Mouse (Mus musculus) liver, postnatal 0 days (tissue): ENCODE results near the gene Rftn1.

Source experiments
- CTCF ChIP-seq: sonication (generic); IDR thresholded peaks from 2 replicates; pipeline ENCODE4 v1.5.1; 2016; ENCODE audit warnings: antibody characterized with exemption, low read depth
- EP300 ChIP-seq: IDR thresholded peaks from 2 replicates; pipeline ENCODE4 v1.6.1; 2016; ENCODE audit warnings: antibody characterized with exemption, low read depth, mild to moderate bottlenecking

- TF ChIP-seq CTCF (no peak), EP300 (no peak)
Observed at GRCm38 (mm10) chr17:50069205-50069604, 121.3 kb downstream of the Rftn1 start.
